Mouse (Mus musculus) ES-Bruce4 (cell line): ENCODE data around the gene Tspoap1.

Experiments used
- CTCF ChIP-seq: IDR thresholded peaks from one replicate; pipeline ENCODE4 v1.8.1; 2011; ENCODE audit warnings: low read depth, low read length
- POLR2A ChIP-seq: IDR thresholded peaks from one replicate; pipeline ENCODE4 v1.8.1; 2011; ENCODE audit warnings: low read length; ENCODE audit not compliant: insufficient read depth

- TF ChIP-seq CTCF (no peak), POLR2A (no peak)
These were observed 29.7 kb downstream of the Tspoap1 start for GRCm38 (mm10) chr11:87790088-87790487.
